Mouse (Mus musculus): ENCODE data around the gene Dynlrb2.

DNA sequence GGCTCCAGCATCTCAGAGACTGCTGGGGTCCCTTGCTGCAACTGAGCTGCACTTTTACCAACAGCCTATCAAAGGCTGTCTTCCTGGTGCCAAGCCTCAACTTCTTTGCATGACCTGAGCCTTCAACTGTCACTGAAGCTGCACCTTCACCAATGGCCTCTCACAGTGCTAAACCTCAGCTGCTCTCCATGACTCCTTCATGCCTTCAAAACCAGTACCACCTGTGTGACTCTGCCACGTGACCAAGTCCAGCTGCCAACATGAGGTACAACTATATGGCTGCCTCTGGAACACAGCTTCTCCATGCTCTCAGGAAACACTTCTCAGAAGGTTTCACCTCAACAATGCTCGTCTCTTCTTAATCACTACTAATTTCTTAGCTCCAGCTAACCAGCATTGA is 16.2 kb upstream of the Dynlrb2 start:
- TF ChIP-seq CTCF (IDR thresholded peaks at IDR 0.05; ENCODE audit: low read depth, low read length), result no peak
- TF ChIP-seq POLR2A (IDR thresholded peaks at IDR 0.05; ENCODE audit: borderline replicate concordance, low read depth, low read length), result no peak

Measured in bone marrow macrophage, adult 2 months (primary cell).